Mouse (Mus musculus) cortical plate, adult 2 months (tissue): ENCODE data around the gene Selp.

Source experiments
- CTCF ChIP-seq: fragments of 200-500 bp; IDR thresholded peaks from 2 replicates; pipeline ENCODE4 v1.5.1; 2011; ENCODE audit warnings: mild to moderate bottlenecking, control low read depth, low read length; ENCODE audit not compliant: insufficient read depth; ENCODE audit errors: extremely low read depth
- POLR2A ChIP-seq: fragments of 200-500 bp; IDR thresholded peaks from 2 replicates; pipeline ENCODE4 v1.6.1; 2011; ENCODE audit warnings: mild to moderate bottlenecking, low read length, control low read depth; ENCODE audit not compliant: insufficient read depth; ENCODE audit errors: extremely low read depth

DNA sequence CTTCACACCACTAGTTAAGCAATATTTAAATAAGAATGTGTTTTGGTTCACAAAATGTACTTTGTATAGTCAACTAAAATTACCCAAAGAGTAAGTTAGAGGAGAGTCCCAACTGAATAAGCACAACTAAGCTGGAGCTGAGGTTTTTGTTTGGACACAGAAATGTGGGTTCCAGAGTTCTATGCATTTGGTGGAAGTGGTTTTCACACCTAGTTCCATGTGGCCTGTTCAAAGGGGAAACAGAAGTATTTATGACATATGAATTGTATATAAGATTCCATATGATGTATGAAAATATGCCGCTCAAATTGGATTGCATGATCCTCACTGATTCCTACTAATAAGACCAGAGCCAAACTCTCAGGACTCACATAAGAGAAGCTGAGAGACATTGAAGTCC, 39.6 kb upstream of the Selp start:
- TF ChIP-seq CTCF (no peak), POLR2A (no peak)
